Mouse (Mus musculus): ENCODE data around the gene Tmem198.

DNA sequence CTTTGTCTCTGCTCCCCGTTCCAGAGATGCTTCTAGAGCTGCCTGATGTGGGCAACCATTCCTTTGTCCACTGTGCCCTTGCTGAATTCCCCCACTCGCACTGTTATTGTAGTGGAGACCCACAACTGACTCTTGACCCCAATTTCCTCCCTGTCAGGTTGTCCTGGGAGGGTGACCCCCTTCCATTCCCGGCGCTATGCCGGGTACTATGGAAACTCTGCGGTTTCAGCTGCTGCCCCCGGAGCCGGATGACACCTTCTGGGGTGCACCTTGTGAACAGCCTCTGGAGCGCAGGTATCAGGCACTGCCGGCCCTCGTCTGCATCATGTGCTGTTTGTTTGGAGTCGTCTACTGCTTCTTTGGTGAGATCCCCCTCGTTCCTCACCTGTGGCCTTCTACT, 704 bp downstream of the Tmem198 start:
- no peak for TF ChIP-seq CTCF (IDR thresholded peaks at IDR 0.05; ENCODE audit: low read depth)
- no peak for TF ChIP-seq EP300 (IDR thresholded peaks at IDR 0.05; ENCODE audit: low read depth)
